Mouse (Mus musculus) C2C12 (cell line): ENCODE results near the gene Olfr699.

Source experiments
- CTCF ChIP-seq: IDR thresholded peaks from one replicate; pipeline ENCODE4 v1.5.1; 2011; ENCODE audit not compliant: control insufficient read depth, insufficient read depth, insufficient read length
- MAX ChIP-seq: IDR thresholded peaks from one replicate; pipeline ENCODE4 v1.6.1; 2011; ENCODE audit warnings: mild to moderate bottlenecking, control low read depth
- MYOD1 ChIP-seq: IDR thresholded peaks from one replicate; pipeline ENCODE4 v1.6.1; 2011; ENCODE audit warnings: low read depth; ENCODE audit not compliant: control insufficient read depth, insufficient read length

DNA sequence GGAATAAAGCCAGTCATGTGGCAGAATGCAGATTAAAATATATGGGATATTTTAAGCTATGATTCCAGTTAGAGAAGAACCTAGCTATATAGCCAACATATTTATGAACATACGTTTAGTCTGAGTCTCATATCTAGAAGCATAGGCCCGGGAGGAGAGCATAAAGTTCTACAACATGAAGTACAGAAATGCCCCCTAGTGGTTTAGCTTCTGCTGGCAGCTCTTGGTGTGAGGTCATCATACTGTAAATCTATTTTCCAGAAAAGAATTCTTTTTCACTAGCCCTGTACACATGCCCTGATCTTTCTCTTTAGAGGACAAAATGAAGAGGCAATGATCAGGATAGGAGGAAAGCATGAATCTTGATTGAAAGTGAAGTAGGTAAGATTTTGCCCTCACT, 22.8 kb upstream of the Olfr699 start:
- no peak for TF ChIP-seq CTCF
- no peak for TF ChIP-seq MAX
- no peak for TF ChIP-seq MYOD1
